Mouse (Mus musculus) neural tube, embryonic 14.5 days (tissue): Measurements from ENCODE around the gene Rpp14. TPM values are rescaled to one million over a fixed set of nuclear protein-coding genes. Genes with fewer than 3 reads are reported as not detected.

Experiments used
- ATAC-seq: fragments of 200-750 bp; cut with Nextera tagmentation; 2 replicates; pipeline ENCODE4 v1.8.0; 2017; ENCODE audit warnings: low read depth, mild to moderate bottlenecking, moderate TSS enrichment, moderate library complexity
- H3K27ac ChIP-seq: fragments of 300-500 bp; sonication (generic); 2 replicates; pipeline ENCODE4 v1.5.1; 2014; ENCODE audit warnings: low read depth, mild to moderate bottlenecking, control low read depth, low read length, moderate library complexity, mixed read lengths
- H3K27me3 ChIP-seq: fragments of 300-500 bp; sonication (generic); 2 replicates; pipeline ENCODE4 v1.6.1; 2014; ENCODE audit warnings: low read length; ENCODE audit not compliant: control insufficient read depth, insufficient read depth
- H3K36me3 ChIP-seq: fragments of 300-500 bp; sonication (generic); 2 replicates; pipeline ENCODE4 v1.6.1; 2014; ENCODE audit warnings: low read length, mixed read lengths; ENCODE audit not compliant: control insufficient read depth, insufficient read depth
- H3K4me1 ChIP-seq: fragments of 300-500 bp; sonication (generic); 2 replicates; pipeline ENCODE4 v1.6.1; 2014; ENCODE audit warnings: low read length; ENCODE audit not compliant: control insufficient read depth, insufficient read depth
- H3K4me2 ChIP-seq: fragments of 300-500 bp; sonication (generic); 2 replicates; pipeline ENCODE4 v1.6.1; 2014; ENCODE audit warnings: mild to moderate bottlenecking, low read depth, low read length, control low read depth
- H3K4me3 ChIP-seq: fragments of 300-500 bp; sonication (generic); 2 replicates; pipeline ENCODE4 v1.5.1; 2014; ENCODE audit warnings: low read depth, low read length, control low read depth, mixed read lengths
- H3K9ac ChIP-seq: fragments of 300-500 bp; sonication (generic); replicated peaks from 2 replicates; pipeline ENCODE4 v1.6.1; 2014; ENCODE audit warnings: low read depth, mild to moderate bottlenecking, control low read depth, low read length, mixed read lengths
- H3K9me3 ChIP-seq: fragments of 300-500 bp; sonication (generic); 2 replicates; pipeline ENCODE4 v1.6.1; 2016; ENCODE audit warnings: low read length; ENCODE audit not compliant: control insufficient read depth
- WGBS: fragments of 180-500 bp; shearing (Covaris S2); extraction: QIAGEN DNeasy Blood & Tissue Kit; methylation state at CpG from one replicate; pipeline ENCODE4 v1.1.7; 2014; 5-methylcytosine and 5-hydroxymethylcytosine counted together
- polyA plus RNA-seq: library from polyadenylated mRNA; unstranded; fragments of >200 nt; fragmentation: Nextera tagmentation; extraction: Ambion mirVana; gene quantifications from 2 replicates; pipeline ENCODE4 v1.2.1, GENCODE M21; 2014

Rpp14 gene
- polyA plus RNA-seq, 1 experiment from 2014 or later, result 54.0 TPM

DNA sequence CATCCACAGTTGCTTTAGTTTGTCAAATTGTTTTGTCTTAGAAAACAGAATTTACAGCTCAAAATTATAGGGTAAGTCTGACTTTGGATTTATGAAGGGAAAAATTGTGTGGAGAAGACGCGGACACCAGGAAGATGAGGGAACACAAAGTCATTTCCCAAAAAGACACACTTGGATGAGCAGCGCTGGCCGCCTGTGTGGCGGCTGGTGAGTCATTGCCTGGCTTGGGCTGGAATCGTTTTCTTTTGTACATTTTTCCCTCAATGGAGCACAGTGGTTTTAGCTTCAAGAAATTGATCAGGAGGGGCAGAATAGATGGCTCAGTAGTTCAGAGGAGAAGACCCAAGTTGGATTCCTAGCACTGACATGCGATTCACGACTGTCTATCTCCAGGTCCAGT lies 21.7 kb downstream of the Rpp14 start:
- H3K36me3 ChIP-seq, result no peaks in the 10 kb centered on the region
- WGBS, result 75% methylated on average over 8 of the region's 8 CpGs

DNA sequence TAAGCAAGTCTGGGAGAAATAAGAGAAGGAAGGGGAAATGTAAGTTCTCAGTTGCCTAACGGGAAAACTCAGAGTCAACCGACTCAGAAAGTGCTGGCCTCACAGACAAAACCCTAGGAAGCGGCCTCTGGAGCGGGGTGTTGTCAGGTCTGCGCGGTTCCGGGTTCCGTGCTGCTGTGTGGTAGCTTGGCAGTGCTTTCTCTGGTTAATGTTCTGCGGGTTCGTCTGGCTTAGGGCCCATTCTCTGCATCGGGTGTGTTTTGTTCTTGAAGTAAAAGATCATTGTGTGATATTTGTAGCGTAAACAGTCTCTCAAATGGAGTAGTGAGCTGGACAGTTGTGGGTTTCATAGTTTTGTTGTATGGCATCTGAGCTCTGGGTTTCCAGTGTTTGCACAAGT lies 22.5 kb downstream of the Rpp14 start:
- Histone ChIP-seq H3K27ac (no peak overlapping the region), H3K4me3 (no peak overlapping the region), H3K4me2 (no peak overlapping the region), H3K9ac (no peak overlapping the region), H3K9me3 (no peaks in the 10 kb centered on the region), H3K36me3 (no peaks in the 10 kb centered on the region), H3K27me3 (no peaks in the 10 kb centered on the region), H3K4me1 (peaks cover 15% of the 10 kb centered on the region)
- no peak for ATAC-seq
- 76% methylated on average over 12 of the region's 12 CpGs for WGBS

More for the DNA sequence above, 21.7 kb downstream of the Rpp14 start:
- H3K9ac ChIP-seq, result no peak overlapping the region
- no peak overlapping the region for H3K4me3 ChIP-seq
- no peak for ATAC-seq
- H3K27ac ChIP-seq, result no peak overlapping the region
- H3K27me3 ChIP-seq, result no peaks in the 10 kb centered on the region
- peaks cover 16% of the 10 kb centered on the region for H3K4me1 ChIP-seq
- H3K9me3 ChIP-seq, result no peaks in the 10 kb centered on the region
- no peak overlapping the region for H3K4me2 ChIP-seq

GRCm38 (mm10) chr14:8108047-8108446 lies 27.9 kb downstream of the Rpp14 start:
- Histone ChIP-seq H3K9me3 (no peaks in the 10 kb centered on the region), H3K36me3 (no peaks in the 10 kb centered on the region), H3K4me1 (peaks cover 3% of the 10 kb centered on the region; the same call in 1 of the 2 replicates), H3K4me3 (no peak overlapping the region), H3K9ac (no peak overlapping the region), H3K27me3 (no peaks in the 10 kb centered on the region), H3K4me2 (no peak overlapping the region), H3K27ac (no peak overlapping the region)
- WGBS, result 65% methylated on average over 4 of the region's 4 CpGs
- no peak for ATAC-seq

DNA sequence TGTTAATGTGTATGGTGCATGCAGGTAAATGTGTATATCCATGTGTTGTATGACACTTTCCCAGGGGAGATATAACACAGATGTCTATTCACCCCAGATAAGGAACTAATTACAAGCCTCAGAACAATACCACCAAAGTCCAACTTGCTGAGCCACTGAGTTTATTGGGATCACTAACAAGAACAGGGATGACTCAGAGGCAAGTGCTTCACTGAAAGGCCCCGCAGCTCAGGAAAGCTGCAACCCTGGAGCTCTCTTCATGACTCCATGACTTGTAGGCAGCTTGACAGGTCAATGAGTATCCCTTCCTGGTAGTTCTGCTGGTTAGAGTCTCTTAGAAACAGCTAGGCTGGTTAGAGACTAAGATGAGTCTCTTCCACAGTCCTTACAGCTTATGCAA lies 28.8 kb downstream of the Rpp14 start:
- H3K9me3 ChIP-seq, result no peaks in the 10 kb centered on the region
- no peaks in the 10 kb centered on the region for H3K4me1 ChIP-seq
- H3K27me3 ChIP-seq, result no peaks in the 10 kb centered on the region
- H3K4me3 ChIP-seq, result no peak overlapping the region
- H3K36me3 ChIP-seq, result no peaks in the 10 kb centered on the region
- ATAC-seq, result no peak
- no peak overlapping the region for H3K9ac ChIP-seq
- no peak overlapping the region for H3K27ac ChIP-seq
- H3K4me2 ChIP-seq, result no peak overlapping the region
- WGBS, result 83% methylated on average over 1 of the region's 1 CpGs

DNA sequence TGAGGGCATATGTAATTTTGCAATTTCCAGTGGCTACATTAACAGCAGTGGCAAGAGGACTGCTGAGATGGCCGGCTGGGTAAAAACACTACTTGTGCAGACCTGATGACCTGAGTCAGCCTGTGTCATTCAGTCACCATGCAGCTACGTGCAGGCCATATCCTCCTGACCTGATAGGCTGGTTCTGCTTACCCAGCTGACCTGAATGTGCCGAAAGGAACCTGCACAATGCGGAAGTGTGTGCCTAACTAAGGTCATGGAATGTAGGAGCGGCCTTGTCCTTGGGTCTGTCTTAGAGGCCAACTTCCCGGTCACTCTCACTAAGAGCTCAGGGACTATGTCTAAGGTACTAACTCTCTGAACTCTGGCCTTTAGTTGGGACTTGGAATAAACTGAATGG lies 31.4 kb downstream of the Rpp14 start:
- no peak for ATAC-seq
- WGBS, result 85% methylated on average over 6 of the region's 6 CpGs
- Histone ChIP-seq H3K4me1 (no peaks in the 10 kb centered on the region), H3K4me3 (no peak overlapping the region), H3K9me3 (no peaks in the 10 kb centered on the region), H3K4me2 (no peak overlapping the region), H3K36me3 (no peaks in the 10 kb centered on the region), H3K27me3 (no peaks in the 10 kb centered on the region), H3K27ac (no peak overlapping the region), H3K9ac (no peak overlapping the region)

GRCm38 (mm10) chr14:8112036-8112435 lies 31.9 kb downstream of the Rpp14 start:
- no peak for ATAC-seq
- whole genome bisulfite sequencing, result 94% methylated on average over 8 of the region's 8 CpGs

GRCm38 (mm10) chr14:8113616-8114015 lies 33.4 kb downstream of the Rpp14 start:
- H3K4me1 ChIP-seq, result no peaks in the 10 kb centered on the region
- H3K9me3 ChIP-seq, result no peaks in the 10 kb centered on the region
- no peak overlapping the region for H3K27ac ChIP-seq
- H3K27me3 ChIP-seq, result no peaks in the 10 kb centered on the region
- ATAC-seq, result no peak
- no peak overlapping the region for H3K9ac ChIP-seq
- H3K4me2 ChIP-seq, result no peak overlapping the region
- H3K36me3 ChIP-seq, result no peaks in the 10 kb centered on the region
- H3K4me3 ChIP-seq, result no peak overlapping the region
- 94% methylated on average over 2 of the region's 2 CpGs for WGBS

More at GRCm38 (mm10) chr14:8112036-8112435, 31.9 kb downstream of the Rpp14 start:
- Histone ChIP-seq H3K27ac (no peak overlapping the region), H3K4me3 (no peak overlapping the region), H3K4me2 (no peak overlapping the region), H3K36me3 (no peaks in the 10 kb centered on the region), H3K9me3 (no peaks in the 10 kb centered on the region), H3K4me1 (no peaks in the 10 kb centered on the region), H3K9ac (no peak overlapping the region), H3K27me3 (no peaks in the 10 kb centered on the region)

DNA sequence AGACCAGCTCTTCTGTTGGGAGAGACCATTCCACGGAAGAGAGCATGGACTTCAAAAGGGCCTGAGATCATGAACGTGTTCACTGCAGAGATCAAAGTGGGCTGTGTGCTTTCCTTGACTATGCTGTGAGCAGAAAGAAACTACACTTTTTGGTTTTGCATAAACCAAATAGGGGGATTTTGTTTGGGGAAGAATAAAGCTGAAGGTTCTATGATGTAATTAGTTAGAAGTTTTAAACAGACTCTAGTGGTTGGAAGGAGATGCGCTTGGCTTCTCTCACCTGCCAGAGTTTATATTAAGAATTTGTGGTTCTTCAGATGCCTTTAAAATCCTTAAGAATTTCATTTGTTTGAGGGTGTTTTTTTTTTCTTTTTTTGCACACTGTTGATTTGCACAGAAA lies 34.1 kb downstream of the Rpp14 start:
- no peak overlapping the region for H3K9ac ChIP-seq
- H3K36me3 ChIP-seq, result no peaks in the 10 kb centered on the region
- WGBS, result 67% methylated on average over 3 of the region's 3 CpGs
- H3K4me3 ChIP-seq, result no peak overlapping the region
- no peak for ATAC-seq
- H3K9me3 ChIP-seq, result no peaks in the 10 kb centered on the region
- no peak overlapping the region for H3K27ac ChIP-seq
- no peaks in the 10 kb centered on the region for H3K27me3 ChIP-seq
- no peak overlapping the region for H3K4me2 ChIP-seq
- no peaks in the 10 kb centered on the region for H3K4me1 ChIP-seq

GRCm38 (mm10) chr14:8114756-8115155 lies 34.6 kb downstream of the Rpp14 start:
- no peak overlapping the region for H3K4me2 ChIP-seq
- no peak overlapping the region for H3K4me3 ChIP-seq
- no peak overlapping the region for H3K27ac ChIP-seq
- WGBS, result 77% methylated on average over 1 of the region's 1 CpGs
- H3K4me1 ChIP-seq, result no peaks in the 10 kb centered on the region
- ATAC-seq, result no peak
- no peak overlapping the region for H3K9ac ChIP-seq
- H3K27me3 ChIP-seq, result no peaks in the 10 kb centered on the region
- H3K9me3 ChIP-seq, result no peaks in the 10 kb centered on the region
- H3K36me3 ChIP-seq, result no peaks in the 10 kb centered on the region

DNA sequence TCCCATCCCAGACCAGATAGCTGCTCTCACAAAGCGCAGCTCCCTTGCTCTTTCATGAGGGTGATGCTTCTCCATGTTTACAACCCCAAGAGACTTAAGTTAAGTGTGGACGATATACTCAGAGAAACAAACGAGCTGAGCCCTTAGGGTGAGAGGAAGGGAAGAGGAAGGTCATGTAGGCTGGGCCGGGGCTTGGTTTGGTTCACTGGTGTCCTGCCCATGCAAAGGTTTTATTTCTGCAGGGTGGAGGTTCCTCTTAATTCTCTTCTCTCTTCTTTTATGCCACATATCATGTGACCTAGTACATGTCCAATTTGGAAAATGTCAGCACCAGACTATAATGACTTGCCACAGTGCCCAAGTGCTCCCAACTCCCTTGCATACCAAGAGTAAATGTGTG lies 35.6 kb downstream of the Rpp14 start:
- 80% methylated on average over 4 of the region's 4 CpGs for WGBS
- Histone ChIP-seq H3K4me2 (no peak overlapping the region), H3K4me3 (no peak overlapping the region), H3K36me3 (no peaks in the 10 kb centered on the region), H3K4me1 (no peaks in the 10 kb centered on the region), H3K27me3 (no peaks in the 10 kb centered on the region), H3K9ac (no peak overlapping the region), H3K27ac (no peak overlapping the region), H3K9me3 (no peaks in the 10 kb centered on the region)
- no peak for ATAC-seq
